Mouse (Mus musculus) limb, embryonic 13.5 days (tissue): Measurements from ENCODE around the gene Lrpprc. TPM values are rescaled to one million over a fixed set of nuclear protein-coding genes. Genes with fewer than 3 reads are reported as not detected.

Experiments used
- ATAC-seq: fragments of 200-750 bp; cut with Nextera tagmentation; 2 replicates; pipeline ENCODE4 v1.8.0; 2017; ENCODE audit warnings: low read depth, moderate number of reproducible peaks, moderate TSS enrichment; ENCODE audit not compliant: low FRiP score
- H3K27ac ChIP-seq: fragments of 300-500 bp; sonication (generic); 2 replicates; pipeline ENCODE4 v1.5.1; 2015; ENCODE audit warnings: inconsistent platforms, mild to moderate bottlenecking, moderate library complexity
- H3K27me3 ChIP-seq: fragments of 300-500 bp; sonication (generic); 2 replicates; pipeline ENCODE4 v1.6.1; 2015; ENCODE audit warnings: mild to moderate bottlenecking, inconsistent platforms
- H3K36me3 ChIP-seq: fragments of 300-500 bp; sonication (generic); 2 replicates; pipeline ENCODE4 v1.6.1; 2015; ENCODE audit warnings: inconsistent platforms, mild to moderate bottlenecking, moderate library complexity
- H3K4me1 ChIP-seq: fragments of 300-500 bp; sonication (generic); 2 replicates; pipeline ENCODE4 v1.6.1; 2015; ENCODE audit warnings: inconsistent platforms
- H3K4me2 ChIP-seq: fragments of 300-500 bp; sonication (generic); replicated peaks from 2 replicates; pipeline ENCODE4 v1.6.1; 2015; ENCODE audit warnings: inconsistent platforms, mild to moderate bottlenecking, moderate library complexity
- H3K4me3 ChIP-seq: fragments of 300-500 bp; sonication (generic); 2 replicates; pipeline ENCODE4 v1.5.1; 2015; ENCODE audit warnings: moderate library complexity, mild to moderate bottlenecking, inconsistent platforms
- H3K9ac ChIP-seq: fragments of 300-500 bp; sonication (generic); 2 replicates; pipeline ENCODE4 v1.6.1; 2015; ENCODE audit warnings: mild to moderate bottlenecking, inconsistent platforms
- H3K9me3 ChIP-seq: fragments of 300-500 bp; sonication (generic); 2 replicates; pipeline ENCODE4 v1.6.1; 2016; ENCODE audit warnings: inconsistent platforms
- WGBS: fragments of 180-500 bp; shearing (Covaris S2); methylation state at CpG from one replicate; pipeline ENCODE4 v1.1.7; 2015; 5-methylcytosine and 5-hydroxymethylcytosine counted together
- polyA plus RNA-seq: library from polyadenylated mRNA; unstranded; fragments of >200 nt; fragmentation: Nextera tagmentation; extraction: Ambion mirVana; gene quantifications from 2 replicates; pipeline ENCODE4 v1.2.1, GENCODE M21; 2015

Lrpprc gene
- polyA plus RNA-seq, 1 experiment from 2014 or later = 45.5 TPM

DNA sequence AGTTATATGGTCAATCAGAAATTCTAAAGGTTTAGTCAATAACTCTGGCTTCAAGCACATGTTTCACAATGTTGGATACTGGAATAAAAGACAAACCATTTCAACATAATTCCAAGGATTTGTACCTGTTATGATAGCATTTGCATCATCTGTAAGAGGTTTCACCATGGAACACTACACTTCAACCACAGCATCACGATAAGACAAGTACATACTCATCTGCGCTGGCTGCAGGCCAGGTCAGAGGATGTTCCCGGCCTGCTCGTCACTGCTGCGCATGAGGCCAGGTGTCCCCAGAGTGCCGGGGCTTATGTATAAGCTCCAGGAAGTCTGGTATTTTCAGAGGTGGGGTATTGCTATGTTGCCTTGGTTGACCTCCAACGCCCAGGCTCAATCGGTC lies 58.0 kb downstream of the Lrpprc start:
- Histone ChIP-seq H3K9ac (no peak overlapping the region), H3K36me3 (peaks cover 43% of the 10 kb centered on the region), H3K4me2 (no peak overlapping the region), H3K9me3 (no peaks in the 10 kb centered on the region), H3K27ac (no peak overlapping the region), H3K4me3 (no peak overlapping the region), H3K4me1 (no peaks in the 10 kb centered on the region), H3K27me3 (no peaks in the 10 kb centered on the region)
- no peak for ATAC-seq
- WGBS = 91% methylated on average over 8 of the region's 8 CpGs

- H3K9me3 ChIP-seq = no peaks in the 10 kb centered on the region
- H3K27me3 ChIP-seq = no peaks in the 10 kb centered on the region
- H3K4me3 ChIP-seq = no peak overlapping the region
- H3K9ac ChIP-seq = no peak overlapping the region
- peaks cover 47% of the 10 kb centered on the region for H3K36me3 ChIP-seq
- ATAC-seq = no peak
- H3K27ac ChIP-seq = no peak overlapping the region
- no peaks in the 10 kb centered on the region for H3K4me1 ChIP-seq
- H3K4me2 ChIP-seq = no peak overlapping the region
- 83% methylated on average over 12 of the region's 12 CpGs for WGBS
These were observed 59.2 kb downstream of the Lrpprc start for GRCm38 (mm10) chr17:84731361-84731760.

DNA sequence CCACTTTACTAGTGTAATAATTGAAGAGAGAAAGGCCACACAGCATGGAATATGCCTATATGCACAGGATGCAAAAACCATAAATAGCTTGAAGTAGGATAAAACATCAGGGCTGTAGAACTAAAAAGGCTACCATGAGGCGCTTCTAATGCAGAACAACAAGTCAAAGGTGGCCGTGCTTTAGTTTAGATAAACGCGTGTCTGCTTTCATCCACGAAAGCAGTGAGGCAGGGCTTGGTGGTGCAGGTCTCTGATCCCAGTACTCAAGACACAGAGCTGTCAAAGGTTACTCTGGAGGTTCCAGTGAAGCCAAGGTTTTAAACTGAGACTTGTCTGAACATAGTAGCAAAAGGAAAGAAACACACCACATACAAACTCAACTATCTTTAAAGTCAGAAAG lies 61.4 kb downstream of the Lrpprc start:
- ATAC-seq = no peak
- no peaks in the 10 kb centered on the region for H3K4me1 ChIP-seq
- no peaks in the 10 kb centered on the region for H3K27me3 ChIP-seq
- 89% methylated on average over 5 of the region's 5 CpGs for WGBS
- H3K9me3 ChIP-seq = no peaks in the 10 kb centered on the region
- H3K4me2 ChIP-seq = no peak overlapping the region
- no peak overlapping the region for H3K9ac ChIP-seq
- H3K36me3 ChIP-seq = peaks cover 62% of the 10 kb centered on the region
- no peak overlapping the region for H3K4me3 ChIP-seq
- H3K27ac ChIP-seq = no peak overlapping the region

GRCm38 (mm10) chr17:84728201-84728911 lies 62.2 kb downstream of the Lrpprc start:
- Histone ChIP-seq H3K36me3 (peaks cover 66% of the 10 kb centered on the region), H3K9ac (no peak overlapping the region), H3K4me3 (no peak overlapping the region), H3K4me2 (no peak overlapping the region), H3K27me3 (no peaks in the 10 kb centered on the region), H3K9me3 (no peaks in the 10 kb centered on the region), H3K27ac (no peak overlapping the region), H3K4me1 (no peaks in the 10 kb centered on the region)
- 73% methylated on average over 1 of the region's 1 CpGs for WGBS
- no peak for ATAC-seq

GRCm38 (mm10) chr17:84725163-84725562 lies 65.4 kb downstream of the Lrpprc start:
- H3K4me2 ChIP-seq = no peak overlapping the region
- H3K4me3 ChIP-seq = no peak overlapping the region
- H3K27me3 ChIP-seq = no peaks in the 10 kb centered on the region
- peaks cover 69% of the 10 kb centered on the region for H3K36me3 ChIP-seq
- H3K9ac ChIP-seq = no peak overlapping the region
- no peak overlapping the region for H3K27ac ChIP-seq
- H3K9me3 ChIP-seq = no peaks in the 10 kb centered on the region
- 100% methylated on average over 3 of the region's 3 CpGs for WGBS
- no peaks in the 10 kb centered on the region for H3K4me1 ChIP-seq
- ATAC-seq = no peak

DNA sequence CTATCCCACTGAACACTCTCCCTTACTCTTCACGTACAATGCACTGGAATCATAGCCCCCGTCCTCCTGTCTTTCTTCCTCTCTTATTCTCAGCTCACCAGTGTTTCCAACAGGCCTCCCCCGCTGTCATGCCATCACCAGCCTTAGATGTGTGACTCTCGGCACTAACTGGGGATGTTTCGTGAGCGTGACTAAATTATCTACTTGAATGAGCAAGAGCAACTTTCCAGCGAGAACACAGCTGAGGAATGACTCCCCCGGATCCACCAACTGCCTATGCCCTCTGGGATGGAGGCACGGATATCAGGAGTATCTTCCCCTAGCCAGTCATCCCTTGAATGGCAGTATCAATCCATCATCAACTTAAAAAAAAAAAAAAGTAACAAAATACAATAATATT lies 66.6 kb downstream of the Lrpprc start:
- Histone ChIP-seq H3K27me3 (no peaks in the 10 kb centered on the region), H3K4me2 (no peak overlapping the region), H3K27ac (no peak overlapping the region), H3K36me3 (peaks cover 66% of the 10 kb centered on the region), H3K9ac (no peak overlapping the region), H3K4me3 (no peak overlapping the region), H3K4me1 (no peaks in the 10 kb centered on the region), H3K9me3 (no peaks in the 10 kb centered on the region)
- WGBS = 90% methylated on average over 9 of the region's 9 CpGs
- no peak for ATAC-seq

- peaks cover 48% of the 10 kb centered on the region for H3K36me3 ChIP-seq
- ATAC-seq = no peak
- H3K4me2 ChIP-seq = no peak overlapping the region
- no peaks in the 10 kb centered on the region for H3K4me1 ChIP-seq
- WGBS = 80% methylated on average over 3 of the region's 3 CpGs
- no peak overlapping the region for H3K27ac ChIP-seq
- H3K27me3 ChIP-seq = no peaks in the 10 kb centered on the region
- no peak overlapping the region for H3K9ac ChIP-seq
- H3K9me3 ChIP-seq = no peaks in the 10 kb centered on the region
- H3K4me3 ChIP-seq = no peak overlapping the region
These were observed 71.5 kb downstream of the Lrpprc start for GRCm38 (mm10) chr17:84719105-84719504.

- Histone ChIP-seq H3K4me1 (no peaks in the 10 kb centered on the region), H3K4me2 (no peak overlapping the region), H3K9ac (no peak overlapping the region), H3K36me3 (peaks cover 46% of the 10 kb centered on the region), H3K4me3 (no peak overlapping the region), H3K27me3 (no peaks in the 10 kb centered on the region), H3K27ac (no peak overlapping the region), H3K9me3 (no peaks in the 10 kb centered on the region)
- 62% methylated on average over 5 of the region's 5 CpGs for WGBS
- ATAC-seq = no peak
These were observed 73.2 kb downstream of the Lrpprc start for GRCm38 (mm10) chr17:84717416-84717815.

DNA sequence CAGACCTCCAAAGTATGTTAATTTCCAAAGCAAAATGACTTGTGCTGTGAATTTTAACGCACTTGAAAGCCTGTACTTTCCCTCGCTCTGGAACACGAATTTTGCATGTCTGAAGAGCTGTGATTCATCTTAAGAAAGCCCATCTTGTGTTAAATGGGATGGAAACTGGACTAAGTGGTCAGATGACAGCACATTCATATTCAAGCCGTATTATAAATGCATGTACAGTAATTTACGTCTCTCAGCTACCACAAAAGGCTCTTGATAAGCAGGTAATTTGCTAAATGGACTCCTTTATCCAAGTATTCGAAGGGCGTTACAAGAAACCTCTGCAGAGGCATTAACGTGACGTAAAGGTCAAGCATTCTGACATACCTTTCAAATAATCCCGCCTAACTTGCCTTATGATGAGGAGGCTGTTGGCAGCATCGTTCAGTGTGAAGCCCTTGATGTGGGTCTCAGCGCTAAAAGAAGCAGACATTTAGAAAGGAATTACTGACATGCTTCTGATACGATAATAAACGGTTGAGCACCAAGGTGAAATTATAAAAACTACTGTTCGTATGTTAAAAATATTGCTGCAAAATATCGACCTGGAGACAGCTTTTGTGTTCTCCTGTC lies 74.2 kb downstream of the Lrpprc start:
- Histone ChIP-seq H3K36me3 (peaks cover 42% of the 10 kb centered on the region), H3K4me2 (no peak overlapping the region), H3K9ac (no peak overlapping the region), H3K4me3 (no peak overlapping the region), H3K9me3 (no peaks in the 10 kb centered on the region), H3K4me1 (no peaks in the 10 kb centered on the region), H3K27ac (no peak overlapping the region), H3K27me3 (no peaks in the 10 kb centered on the region)
- 83% methylated on average over 16 of the region's 16 CpGs for WGBS
- no peak for ATAC-seq

- H3K9ac ChIP-seq = no peak overlapping the region
- H3K4me3 ChIP-seq = no peak overlapping the region
- H3K9me3 ChIP-seq = no peaks in the 10 kb centered on the region
- no peaks in the 10 kb centered on the region for H3K4me1 ChIP-seq
- H3K27ac ChIP-seq = no peak overlapping the region
- no peak for ATAC-seq
- no peaks in the 10 kb centered on the region for H3K27me3 ChIP-seq
- H3K36me3 ChIP-seq = peaks cover 36% of the 10 kb centered on the region
- 76% methylated on average over 4 of the region's 4 CpGs for WGBS
- H3K4me2 ChIP-seq = no peak overlapping the region
These were observed 75.7 kb downstream of the Lrpprc start for GRCm38 (mm10) chr17:84714930-84715329.

DNA sequence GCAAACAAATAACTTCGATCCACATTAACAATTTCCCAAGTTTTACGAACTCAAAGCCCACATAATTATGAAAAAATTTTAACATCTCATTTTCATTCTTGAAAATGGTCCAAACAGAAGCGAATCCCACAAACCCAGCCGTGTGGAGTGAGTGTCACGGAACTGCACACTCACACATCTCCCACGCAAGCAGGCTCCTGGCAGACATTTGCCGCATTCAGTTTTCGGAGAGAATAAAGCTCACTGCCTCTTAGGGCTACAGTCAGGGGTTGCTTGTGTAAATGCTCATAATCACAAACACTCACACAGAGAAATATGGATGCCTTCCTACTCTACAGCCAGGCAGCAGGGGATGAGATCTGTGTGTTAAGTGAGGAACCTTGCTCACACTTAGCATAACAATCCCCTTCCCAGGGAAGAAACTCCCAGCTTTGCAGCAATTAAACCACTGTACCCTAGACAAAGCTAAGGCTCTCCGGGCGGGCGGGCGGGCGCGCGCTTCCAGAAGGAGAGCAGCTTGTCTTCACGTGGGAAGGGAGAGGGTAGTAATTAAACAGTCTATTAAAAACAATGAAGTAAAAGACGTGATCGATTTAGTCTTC lies 76.9 kb downstream of the Lrpprc start:
- 89% methylated on average over 18 of the region's 18 CpGs for WGBS
- H3K36me3 ChIP-seq = peaks cover 44% of the 10 kb centered on the region
- no peak overlapping the region for H3K4me2 ChIP-seq
- H3K27ac ChIP-seq = no peak overlapping the region
- H3K4me3 ChIP-seq = no peak overlapping the region
- H3K27me3 ChIP-seq = no peaks in the 10 kb centered on the region
- H3K9ac ChIP-seq = no peak overlapping the region
- no peaks in the 10 kb centered on the region for H3K9me3 ChIP-seq
- ATAC-seq = no peak
- H3K4me1 ChIP-seq = peaks cover 7% of the 10 kb centered on the region; the same call in 1 of the 2 replicates

GRCm38 (mm10) chr17:84709403-84709851 lies 81.2 kb downstream of the Lrpprc start:
- peaks cover 7% of the 10 kb centered on the region; the same call in 1 of the 2 replicates for H3K4me1 ChIP-seq
- H3K4me2 ChIP-seq = no peak overlapping the region
- ATAC-seq = no peak
- no peak overlapping the region for H3K9ac ChIP-seq
- no peaks in the 10 kb centered on the region for H3K27me3 ChIP-seq
- no peak overlapping the region for H3K4me3 ChIP-seq
- no peak overlapping the region for H3K27ac ChIP-seq
- WGBS = 62% methylated on average over 17 of the region's 17 CpGs
- no peaks in the 10 kb centered on the region for H3K9me3 ChIP-seq
- H3K36me3 ChIP-seq = peaks cover 44% of the 10 kb centered on the region
